Mouse (Mus musculus) thymus, adult 18-20 months (tissue): Measurements from ENCODE around the gene Tns1.

Experiments
- DNase-seq, 2 experiments: peaks; one replicate each; pipeline ENCODE4 v3.0.0; 2022; ENCODE audit warnings: mixed read lengths in 2 of 2

Tns1 gene

DNA sequence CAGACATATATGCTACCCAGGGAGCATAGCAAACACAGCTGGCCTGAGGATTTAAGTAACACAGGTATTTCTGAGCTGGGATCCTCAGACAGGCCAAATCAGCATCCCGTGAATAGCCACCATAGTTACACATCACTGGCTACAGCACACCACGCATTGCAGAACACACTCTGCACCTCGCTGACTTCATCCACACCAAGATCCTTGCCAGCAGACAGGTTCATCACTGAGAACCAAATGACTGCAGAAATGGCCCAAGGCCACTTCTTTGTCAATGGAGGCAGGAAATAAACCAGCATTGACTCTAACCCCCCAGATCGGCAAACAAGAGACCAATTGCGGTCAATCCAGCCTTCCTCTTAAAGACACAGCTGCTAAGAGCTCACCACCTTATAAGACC is 66.7 kb downstream of the Tns1 start:
- DNase-seq = no peak

DNA sequence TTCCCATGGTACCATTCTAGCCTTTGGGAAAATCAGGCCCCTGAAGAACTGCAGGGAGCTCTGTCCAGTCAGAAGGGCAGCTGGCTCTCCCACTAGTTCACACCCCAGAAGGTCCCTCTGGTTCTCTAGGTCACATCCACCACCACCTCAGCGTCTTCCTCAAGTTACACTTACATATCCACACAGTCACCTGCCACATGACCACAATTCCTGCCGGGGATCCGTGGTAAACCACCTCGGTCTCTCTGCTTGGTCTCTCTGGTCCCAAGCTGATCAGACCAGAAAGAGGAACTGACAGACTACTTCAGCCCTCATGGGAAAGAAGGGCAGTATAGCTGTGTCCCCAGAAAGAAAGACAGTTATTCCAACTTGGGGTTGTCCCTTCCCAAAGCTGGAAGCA is 68.7 kb downstream of the Tns1 start:
- no peak for DNase-seq

DNA sequence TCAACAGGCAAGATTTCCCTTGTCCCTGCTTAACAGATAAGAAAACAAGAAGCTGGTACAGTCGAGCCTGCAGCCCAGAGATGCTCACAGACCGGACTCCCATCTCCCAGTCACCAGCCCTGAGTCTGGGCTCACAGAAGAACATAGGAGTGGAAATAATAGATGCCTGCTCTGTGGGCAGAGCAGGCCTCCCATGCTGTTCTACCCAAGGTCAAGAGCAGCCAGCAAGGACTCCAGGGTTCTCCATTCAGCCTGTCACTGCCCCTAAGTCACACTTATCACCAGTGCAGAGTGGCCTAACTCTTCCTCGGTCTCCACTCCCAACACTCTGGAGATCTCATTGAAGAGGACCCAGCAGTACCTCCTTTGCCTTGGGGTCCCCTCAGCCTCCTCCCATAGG is 69.8 kb downstream of the Tns1 start:
- no peak for DNase-seq

DNA sequence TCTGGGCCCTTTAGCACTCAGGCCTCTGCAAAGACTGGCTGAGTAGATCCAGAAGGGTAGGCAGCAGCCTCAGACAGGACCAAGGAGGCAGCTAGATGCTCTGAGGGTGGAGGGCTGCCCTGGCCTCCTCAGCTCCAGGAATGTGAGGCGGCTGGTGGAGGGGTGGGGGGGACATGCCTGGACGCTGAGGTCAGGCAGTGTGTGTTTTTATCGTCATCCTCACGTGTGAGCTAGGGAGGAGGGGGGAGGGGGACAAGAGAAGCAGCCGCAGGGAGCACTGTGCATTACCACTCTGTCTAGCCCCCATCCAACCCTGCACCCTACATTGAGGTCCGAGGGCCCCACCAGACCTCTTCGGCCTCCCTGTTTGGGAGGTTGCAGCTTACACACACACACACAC is 70.2 kb downstream of the Tns1 start:
- no peak for DNase-seq

DNA sequence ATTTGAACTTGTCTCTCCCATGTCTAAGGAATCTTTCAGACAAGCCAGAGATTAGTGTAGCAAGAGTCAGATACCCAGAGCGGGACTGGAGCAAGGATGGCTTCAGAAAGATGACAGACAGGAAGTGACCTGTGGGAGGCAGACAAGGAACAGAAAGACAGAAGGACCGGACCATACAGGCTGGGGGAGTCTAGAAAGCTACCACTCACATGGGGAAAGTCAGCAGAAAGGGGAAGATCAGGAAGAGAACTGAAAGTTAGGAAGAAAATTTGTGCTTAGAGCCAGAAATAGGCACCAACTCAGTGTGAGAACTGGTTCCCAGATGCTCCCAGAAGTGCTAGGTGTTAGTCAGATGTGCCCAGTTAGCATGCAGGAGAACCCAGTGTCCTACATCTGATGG is 71.2 kb downstream of the Tns1 start:
- no peak for DNase-seq

DNA sequence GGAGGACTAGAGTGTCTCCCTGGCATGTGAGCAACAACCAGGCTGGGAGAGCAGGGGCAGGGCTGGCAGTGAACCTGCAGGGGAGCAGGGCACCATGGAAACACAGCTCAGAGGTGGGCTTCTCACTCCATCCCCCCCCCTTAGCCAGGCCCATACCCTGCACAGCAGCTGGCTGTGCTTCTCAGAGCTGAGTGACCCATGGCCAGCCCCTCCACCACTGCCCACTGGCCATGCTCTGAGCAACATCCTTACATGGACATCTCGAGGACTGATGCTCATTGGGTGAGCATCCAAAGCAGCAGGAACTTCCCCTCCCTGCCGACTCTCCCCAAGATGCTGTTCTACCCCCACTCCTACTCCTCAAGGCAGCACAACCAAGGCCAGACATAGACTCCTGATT is 72.9 kb downstream of the Tns1 start:
- no peak for DNase-seq

DNA sequence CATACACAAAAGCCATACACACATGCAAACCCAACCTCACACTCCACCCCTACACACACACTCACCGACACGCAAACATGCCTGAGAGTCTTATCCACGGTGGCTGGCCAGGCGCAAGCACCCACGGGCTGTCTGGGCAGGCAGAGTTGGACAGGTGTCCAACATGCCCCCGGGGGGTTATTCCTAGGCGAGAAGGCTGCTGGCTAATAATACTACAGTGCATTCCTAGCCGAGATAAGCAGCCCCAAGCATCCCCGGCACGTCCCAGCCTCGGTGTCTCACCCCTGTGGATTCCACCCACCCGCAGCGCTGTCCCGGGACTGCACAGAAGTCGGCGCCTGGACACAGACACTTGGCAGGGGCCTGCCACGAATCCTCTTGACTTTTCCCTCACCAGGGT is 74.8 kb downstream of the Tns1 start:
- no peak for DNase-seq

DNA sequence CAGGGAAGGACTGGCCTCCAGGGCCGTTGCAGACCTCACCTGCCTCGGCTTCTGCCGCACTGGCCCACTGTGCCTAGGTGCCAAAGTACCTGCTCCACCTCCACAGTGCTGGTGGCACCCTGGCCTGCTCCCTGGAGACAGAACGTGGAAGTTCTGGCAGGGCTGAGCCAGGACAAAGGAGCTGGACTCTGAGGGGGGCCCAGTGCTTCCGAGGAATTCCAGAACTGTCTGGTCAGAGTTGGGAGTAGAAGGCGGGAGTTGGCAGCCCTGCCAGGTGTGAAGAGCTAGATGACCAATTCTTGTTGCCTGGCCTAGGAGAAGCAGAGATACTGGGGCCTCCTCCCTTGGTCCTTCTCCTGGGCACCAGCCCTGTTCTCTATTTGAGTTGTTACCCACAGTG is 76.5 kb downstream of the Tns1 start:
- no peak for DNase-seq

DNA sequence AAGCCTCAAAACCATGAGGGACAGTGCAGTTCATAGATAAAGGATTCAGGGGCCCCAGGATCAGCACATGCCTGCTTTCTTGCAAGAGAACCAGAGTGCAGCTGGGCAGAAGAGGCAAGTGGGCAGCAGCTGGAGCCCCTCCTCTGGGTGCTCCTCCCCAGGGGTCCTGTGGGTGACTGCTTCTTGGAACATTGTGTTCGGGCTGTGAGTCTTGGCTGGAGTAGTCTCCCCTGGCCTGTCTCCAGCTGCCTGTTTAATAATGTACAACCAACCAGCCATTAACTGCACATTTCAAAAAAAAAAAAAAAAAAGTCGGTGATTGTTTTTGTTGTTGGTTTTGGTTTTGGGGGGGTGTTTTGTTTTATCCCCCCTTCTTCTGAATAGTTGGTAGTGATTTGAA is 76.9 kb downstream of the Tns1 start:
- DNase-seq = no peak

DNA sequence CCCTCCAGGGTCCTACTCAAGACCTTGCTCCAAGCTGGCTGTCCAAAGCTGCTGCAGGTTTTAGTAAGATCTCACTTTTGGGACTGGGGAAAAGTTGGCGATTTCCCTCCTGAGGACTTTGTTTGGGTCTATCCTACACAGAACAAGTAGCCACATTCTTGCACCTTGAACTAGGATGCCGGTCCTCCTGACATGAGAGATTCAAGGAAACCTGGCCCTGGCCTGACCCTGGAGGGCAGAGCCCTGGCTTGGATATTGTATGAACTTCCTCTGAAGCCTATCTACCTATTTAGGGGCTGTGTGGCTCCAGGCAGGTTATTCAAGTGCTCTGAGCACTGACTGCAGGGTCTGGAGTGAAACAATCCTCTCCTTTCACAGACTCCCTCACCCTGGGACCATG is 79.2 kb downstream of the Tns1 start:
- no peak for DNase-seq

DNA sequence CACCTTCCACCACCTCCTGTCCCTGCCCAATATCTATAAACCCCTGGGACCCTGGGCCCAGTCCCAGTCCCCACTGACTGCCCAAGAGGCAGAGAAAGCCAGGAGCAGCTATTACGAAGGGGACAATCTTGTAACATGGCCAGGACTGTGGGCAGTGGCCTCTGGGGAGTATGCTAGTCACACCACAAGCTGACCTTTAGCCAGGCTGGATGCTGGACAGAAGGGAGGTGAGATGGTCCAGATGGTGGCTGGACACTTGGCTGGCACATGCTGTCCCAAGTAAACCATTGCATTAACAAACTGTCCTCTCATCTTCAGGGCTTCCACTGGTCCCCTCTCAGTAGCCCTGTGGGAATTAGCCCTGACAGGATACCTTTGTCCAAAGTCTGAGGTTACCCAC is 79.8 kb downstream of the Tns1 start:
- no peak for DNase-seq

DNA sequence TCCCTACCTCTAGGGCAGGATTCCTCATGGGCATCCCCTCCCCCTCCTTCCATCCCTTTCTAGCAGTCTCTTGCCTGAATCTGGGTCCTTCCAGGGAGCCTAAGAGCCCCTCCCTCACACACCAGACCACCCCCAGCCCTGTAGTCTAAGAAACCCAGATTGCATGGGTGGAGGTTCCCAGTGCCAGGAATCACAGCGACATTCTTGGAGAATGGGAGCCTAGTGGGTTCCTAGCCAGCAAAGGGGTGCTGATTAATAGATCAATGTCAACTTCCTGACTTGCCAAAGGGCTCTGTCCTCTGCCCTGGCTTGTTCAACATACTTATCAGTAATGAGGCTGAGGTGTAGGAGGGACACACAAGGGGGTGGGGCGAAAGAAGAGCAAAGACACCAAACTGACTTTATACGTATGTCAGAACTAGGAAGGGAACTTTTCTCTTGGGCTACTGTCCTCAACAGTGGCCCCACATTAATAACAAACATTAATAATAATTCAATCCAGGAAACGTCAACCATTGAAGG is 80.6 kb downstream of the Tns1 start:
- DNase-seq = no peak

DNA sequence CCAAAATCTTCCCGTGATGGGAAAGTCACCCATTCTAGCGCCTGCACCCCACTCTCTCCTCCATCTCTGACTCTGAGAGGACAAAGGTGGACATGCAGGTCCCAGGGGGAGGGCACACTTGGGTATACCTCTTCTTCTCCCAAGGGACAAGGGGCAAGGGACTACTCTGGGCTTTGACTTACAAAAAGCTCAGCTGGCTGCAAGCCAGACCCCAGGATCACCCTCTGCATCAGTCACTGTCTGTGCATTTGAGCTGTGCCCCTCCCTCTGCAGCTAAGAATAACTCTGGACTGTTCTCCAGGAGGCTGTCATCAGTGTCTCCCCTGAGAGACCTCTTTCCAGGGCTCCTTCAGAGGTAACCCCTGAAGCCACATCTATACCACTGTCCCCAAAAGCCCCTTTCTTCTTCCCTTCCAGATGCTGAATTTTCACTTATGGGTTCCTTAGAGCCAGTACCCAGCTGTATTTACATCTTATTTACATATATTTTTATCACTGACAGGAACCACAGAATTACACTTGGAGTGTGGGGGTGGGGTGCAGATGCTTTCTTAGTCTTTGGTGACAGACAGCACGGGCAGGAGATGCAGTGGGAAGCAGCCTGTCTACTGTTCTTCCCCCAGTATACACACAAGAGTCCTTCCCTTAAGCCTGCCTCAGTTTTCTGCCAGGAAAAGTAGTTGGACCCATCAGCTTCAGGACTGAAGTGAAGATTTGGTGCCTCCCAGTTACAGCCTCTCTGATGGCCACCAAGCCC is 81.4 kb downstream of the Tns1 start:
- DNase-seq = no peak

DNA sequence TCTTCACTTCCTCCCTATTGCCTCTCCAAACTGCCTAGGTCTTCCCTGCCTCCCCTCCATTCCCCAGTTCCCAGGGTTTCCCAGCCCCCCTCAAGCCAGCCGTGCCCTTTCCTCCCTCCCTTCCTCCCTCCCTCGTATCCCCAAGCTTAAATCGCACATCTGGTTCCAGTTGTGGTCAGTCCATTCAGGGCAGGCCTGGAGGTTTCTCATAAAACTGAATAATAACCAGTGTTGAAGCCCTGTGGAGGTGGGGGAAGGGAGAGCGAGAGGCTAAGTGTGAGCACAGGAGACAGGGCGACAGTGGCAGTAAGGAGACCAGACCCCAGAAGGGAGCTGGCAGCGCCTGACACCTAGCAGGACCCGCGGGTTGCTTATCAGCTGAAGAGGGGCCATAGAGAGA is 82.6 kb downstream of the Tns1 start:
- no peak for DNase-seq

DNA sequence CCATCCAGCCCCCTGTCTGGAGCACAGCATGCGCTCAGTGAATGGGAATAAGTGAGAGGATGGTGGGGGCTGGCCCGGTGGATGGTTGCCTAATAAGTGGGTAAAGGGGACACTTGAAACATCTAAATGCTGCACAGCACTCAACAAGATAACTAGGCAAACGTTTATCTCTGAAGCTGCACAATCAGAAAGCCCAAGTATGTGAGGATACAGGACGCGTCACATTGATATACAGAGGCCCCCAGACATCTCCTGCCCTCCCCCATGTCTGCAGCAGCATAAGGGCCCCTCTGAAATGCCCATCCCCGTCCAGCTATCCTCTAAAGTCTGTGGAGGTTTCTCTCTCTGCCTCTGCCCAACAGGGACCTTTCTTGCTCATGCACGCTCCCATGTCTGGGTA is 83.1 kb downstream of the Tns1 start:
- DNase-seq = no peak

DNA sequence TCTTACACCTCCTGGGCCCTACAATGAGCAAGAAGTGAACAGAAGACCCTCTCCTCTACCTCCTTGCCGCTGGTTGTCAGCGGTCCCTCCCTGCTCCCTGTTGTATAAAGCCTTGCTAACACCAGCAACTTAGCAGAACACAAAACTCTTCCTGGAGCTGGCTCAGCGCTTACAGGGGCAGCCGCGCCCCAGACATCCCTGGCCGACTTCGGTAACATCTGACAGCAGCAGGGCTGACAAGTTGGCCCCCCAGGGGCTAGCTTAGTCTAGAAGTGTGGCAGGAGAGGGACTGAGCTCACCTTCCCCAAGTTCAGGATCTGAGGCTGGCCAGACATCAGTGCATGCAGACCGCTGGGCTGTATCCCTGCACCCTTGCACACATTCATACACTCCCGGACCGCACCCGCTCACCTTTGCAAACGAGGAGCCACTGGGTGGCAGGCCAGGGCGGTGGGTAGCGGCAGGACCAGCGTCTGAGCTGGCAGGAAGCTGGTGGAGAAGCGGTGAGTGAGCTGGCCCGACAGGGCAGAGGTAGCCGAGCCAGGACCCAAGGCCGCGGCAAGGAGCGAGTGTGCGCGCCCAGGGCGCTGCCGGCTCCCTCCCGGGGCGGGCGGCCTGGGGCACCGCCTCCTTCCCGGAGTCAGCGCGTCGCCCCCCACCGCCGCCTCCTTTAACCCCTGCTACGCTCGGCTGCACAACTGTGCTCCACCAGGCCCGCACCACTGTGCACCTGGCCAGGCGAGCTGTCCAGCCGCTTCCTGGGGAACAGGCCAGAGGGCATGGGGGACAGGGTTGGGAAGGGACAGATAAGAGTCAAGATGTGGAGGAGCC is 87.5 kb downstream of the Tns1 start:
- DNase-seq = peak in 1 of 2 experiments; percentile 23

DNA sequence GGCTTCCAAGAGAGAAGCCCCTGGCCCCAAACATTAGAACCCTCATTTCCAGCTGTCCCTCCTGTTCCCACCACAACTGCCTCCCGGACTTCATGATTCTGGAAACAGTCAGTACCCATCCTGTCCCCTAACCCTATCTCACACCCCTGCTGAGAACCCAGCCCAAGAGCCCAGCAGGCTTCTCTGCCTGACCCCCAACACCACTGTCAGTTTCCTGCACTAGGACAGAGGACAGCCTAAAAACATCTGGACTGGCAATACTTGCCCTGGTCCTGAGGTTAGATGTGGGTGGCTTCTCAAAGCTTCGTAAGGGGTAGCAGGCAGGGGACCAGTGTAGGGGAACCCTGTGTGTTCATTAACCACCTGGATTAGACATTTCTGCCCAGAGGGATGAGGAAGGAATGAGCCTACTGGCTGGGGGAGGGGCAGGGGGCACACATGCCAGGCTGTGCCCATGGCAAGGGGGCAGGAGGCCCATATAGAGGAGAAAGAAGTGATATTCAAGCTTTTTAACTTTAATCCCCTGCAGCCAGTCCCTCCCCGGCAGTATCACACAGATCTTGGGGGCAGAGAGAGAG is 88.2 kb downstream of the Tns1 start:
- DNase-seq = no peak

DNA sequence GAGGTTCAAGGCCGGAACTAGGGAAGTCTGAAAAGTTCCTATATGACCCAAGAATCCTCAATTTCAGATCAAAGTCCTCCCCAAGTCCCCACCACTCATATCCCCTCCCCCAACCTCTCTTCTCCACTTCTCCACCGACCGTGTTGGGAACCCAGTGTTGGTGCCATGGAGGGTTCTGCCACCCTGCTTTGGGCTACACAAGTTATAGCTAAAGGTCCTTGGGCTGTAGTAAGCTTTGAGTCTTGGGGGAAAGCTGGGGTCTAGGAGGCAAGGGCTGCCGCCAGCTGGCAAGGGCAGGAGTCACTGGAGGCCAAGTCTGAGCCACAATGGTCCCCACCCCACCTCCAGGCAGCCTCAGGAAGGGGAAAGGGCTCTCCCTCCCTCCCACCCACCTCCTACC is 88.8 kb downstream of the Tns1 start:
- no peak for DNase-seq

DNA sequence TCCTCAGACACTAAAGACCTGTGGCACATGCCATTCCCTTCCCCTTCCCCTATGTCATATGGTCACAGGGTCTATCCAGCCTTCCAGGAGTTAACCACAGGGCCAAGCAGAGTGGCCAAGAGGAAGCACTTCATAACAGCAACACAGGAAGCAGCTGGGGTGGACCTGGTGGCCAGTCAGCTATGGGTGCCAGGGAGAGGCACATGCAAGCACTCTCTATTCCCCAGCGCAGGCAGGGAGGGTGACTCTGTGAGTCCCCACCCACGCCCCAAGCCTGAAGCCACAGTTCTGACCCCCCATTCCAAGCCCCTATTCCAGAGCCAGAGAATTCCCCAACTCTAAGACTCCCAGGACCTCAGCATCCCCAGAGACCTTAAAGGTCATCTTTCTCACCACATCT is 89.5 kb downstream of the Tns1 start:
- DNase-seq = no peak

DNA sequence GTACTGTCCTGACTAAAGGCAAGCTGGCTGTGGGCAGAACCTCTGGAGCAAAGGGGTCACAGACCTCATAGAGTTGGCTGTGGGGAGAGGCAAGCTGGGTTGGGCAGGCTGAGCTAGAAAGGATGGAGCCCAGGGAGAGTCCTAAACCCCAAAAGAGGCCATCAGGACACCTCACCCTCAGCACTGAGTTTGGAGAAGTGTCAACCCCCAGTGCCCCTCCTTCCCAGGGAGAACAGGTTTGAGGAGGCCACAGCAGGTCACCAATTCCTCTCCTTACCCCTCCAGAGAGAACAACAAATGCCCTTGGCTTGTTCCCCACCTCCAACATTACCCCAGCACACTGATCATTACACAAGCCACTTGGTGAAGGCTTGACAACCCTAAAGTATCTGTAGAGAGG is 90.0 kb downstream of the Tns1 start:
- DNase-seq = no peak

DNA sequence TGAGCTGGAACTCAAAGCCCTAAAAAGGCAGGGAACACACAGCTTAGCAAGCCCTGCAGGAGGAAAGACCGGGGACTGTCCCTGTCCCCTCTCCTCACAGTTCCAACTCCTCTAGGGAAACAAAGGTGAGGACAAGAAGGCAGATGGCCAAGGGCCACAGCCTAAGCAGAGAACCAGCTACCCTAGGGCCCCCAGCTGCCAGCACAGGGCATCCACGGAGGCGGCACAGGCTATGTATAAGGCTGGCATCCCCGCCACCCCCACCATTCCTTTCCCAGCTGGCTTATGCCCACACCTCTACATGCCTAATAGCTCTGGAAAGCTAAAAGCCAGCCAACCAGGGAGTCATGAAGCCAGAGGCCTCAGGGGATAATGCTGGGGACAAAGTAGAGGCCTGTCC is 90.8 kb downstream of the Tns1 start:
- no peak for DNase-seq

DNA sequence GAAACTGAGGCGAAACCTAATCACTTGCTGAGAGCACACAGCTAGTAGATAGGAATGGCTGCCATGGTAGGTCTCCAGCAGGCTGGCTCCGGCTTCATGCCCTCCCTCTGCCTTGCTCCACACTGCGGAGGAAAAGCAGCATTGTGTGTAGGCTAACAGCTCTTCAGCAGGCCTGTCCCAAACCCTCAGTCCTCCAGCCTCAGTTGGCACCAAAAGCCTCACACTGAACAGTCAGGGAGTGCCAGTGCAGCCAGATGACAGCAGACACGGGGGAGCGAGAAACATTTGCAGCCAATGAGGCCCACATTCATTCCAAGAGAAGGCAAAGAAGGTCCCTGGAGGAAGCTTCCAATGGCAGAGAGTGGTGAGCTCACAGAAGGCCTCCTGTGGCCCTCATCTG is 91.3 kb downstream of the Tns1 start:
- DNase-seq = no peak

DNA sequence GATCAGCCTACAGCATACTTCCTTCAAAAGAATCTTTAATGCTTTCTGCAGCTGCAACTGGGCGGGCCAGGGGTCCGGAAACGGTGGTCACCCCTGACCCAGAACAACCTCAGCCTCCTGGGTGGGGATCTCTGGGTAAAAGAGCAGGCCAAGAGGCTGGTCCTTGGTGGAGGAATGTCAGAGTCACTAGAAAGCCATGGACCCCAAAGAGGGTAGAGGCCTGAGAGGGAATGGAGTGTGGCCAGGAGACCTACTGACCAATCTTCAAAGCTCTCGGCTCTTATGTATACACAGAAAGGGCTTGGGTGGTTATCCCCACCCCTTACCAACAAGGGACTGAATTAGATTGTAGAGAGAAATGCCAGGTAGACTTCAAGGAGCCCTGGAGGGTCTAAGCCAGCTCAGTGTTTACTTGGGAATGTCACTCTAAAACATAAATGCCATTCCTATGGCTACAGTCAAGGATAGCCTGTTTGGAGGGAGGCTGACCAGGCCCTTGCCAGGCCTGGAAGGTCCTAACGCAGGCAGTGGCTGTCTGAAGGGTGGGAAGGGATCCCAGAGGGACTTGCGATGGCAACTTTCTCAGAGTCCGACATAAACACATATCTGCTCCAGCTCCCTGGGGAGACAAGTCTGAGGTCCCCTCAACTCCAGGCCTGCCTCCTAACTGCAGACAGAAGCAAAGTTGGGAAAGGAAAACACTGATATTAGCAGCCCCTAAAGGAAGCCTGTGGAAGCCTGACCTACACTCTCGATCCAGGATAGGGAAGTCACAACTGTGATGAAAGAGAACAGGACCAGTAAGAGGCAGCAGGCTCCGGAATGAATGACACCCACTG is 92.3 kb downstream of the Tns1 start:
- no peak for DNase-seq
